Mouse (Mus musculus): Measurements from ENCODE around the gene Vsx2.
A peak's percentile ranks its signal among the peaks of the same experiment; 100 is the strongest.

The Vsx2 gene

DNA sequence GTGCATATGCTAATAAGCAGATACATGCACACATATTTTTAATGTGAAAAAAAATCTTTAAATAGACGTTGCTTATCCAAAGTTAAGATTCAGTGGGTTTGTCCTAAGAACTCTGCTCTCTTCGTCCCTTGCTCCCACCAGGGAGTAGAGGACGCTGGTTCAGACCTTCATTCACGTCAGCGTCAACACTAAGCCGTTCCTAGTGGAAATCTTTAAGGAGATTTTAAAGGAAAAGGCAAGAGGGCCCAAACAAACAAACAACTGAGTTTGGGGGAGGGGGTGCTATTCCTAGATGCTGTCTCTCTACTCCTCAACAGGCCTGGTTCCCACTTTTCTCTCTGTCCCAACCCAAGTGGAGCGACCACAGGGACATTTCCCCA is 2.8 kb downstream of the Vsx2 start:
- DNase-seq (ENCODE audit: low spot score in 2 of 2) = no peak

DNA sequence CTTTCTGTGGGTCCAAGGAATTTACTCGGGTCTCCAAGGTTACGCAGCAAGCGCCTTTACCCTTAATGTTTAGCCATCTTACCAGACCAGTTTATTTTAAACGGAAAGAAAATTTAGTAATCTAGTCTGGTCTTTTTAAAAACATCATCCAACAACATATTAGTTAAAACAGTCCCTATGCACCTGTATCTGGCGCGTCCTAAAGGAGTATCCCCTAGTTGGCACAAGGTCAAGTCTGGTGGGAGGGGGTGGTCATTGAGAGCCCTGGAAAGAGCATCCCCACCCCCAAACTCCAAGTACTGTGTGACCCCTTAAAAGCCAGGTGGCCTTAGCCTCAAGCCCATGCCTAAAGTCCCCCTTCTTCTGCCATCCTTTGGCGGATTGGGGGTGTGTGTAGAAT is 3.5 kb downstream of the Vsx2 start:
- no peak for DNase-seq (ENCODE audit: low spot score in 2 of 2)

- no peak for DNase-seq (ENCODE audit: low spot score in 2 of 2)
Observed at GRCm38 (mm10) chr12:84577768-84578439, 8.3 kb downstream of the Vsx2 start.

GRCm38 (mm10) chr12:84578440-84578770 is 8.8 kb downstream of the Vsx2 start:
- no peak for DNase-seq (ENCODE audit: low spot score in 2 of 2)

DNA sequence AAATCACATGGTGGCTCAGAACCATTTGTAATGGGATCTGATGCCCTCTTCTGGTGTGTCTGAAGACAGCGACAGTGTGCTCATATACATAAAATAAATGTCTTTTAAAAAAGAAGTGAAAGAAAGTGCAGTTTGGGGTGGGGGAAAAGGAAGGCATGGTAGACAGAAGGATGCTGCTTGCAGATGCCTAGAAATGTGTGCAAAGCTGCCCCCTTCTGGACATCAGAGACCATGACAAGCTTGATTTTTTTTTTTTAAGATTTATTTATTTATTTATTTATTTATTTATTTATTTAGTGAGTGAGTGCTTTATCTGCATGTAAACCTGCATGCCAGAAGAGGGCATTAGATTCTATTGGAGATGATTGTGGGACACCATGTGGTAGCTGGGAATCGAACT is 11.7 kb downstream of the Vsx2 start:
- DNase-seq (ENCODE audit: low spot score in 2 of 2) = no peak

DNA sequence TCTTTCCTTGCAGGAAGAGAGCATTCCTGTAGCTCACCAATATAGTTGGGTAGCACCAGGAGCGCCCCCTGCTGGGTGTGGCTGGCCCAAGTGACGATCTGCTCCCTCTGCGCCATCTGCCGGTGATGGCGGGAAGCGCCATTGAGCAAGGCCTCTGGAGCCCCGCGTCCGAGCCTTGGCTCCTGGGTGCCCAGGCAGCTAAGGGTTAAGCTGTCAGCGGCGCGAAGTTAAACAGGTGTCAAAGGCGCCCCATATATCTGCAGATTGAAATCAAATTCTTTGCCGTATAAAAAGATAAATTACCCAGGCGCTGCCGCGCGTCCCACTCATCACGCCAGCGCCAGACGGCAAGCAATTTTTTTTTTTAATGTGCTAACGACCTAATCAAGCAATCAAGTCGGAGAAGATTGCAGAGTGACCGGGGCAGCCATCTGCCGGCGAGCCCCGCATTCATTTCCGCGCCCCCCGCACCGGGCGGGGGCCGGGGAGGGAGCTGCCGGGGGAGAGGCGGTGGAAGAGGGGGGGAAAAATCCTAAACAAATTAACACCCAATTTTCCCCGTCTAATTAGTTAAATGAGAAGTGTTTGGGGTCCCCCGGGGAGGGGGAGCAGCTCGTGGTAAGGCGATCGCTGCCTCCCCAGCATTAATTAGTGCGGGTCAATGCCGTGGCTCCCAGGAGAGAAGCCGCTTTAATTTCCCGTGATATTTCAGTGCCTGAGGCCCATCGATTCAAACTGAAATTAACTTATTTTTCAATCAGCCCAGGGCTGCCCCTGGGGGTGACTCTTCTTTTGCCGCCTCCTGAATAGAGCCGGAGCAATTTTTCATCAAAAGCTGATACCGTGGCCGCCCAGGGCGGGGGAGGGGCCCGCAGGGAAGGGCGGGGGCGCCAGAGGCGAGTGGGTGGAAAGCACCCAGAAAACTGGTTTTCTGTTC is 20.5 kb downstream of the Vsx2 start:
- DNase-seq (ENCODE audit: low spot score in 2 of 2) = peak; percentile 74 to 83

- no peak for DNase-seq (ENCODE audit: low spot score in 2 of 2)
Observed at GRCm38 (mm10) chr12:84598324-84598723, 28.8 kb downstream of the Vsx2 start.

GRCm38 (mm10) chr12:84604001-84604400 is 34.4 kb downstream of the Vsx2 start:
- DNase-seq (ENCODE audit: low spot score in 2 of 2) = no peak

DNA sequence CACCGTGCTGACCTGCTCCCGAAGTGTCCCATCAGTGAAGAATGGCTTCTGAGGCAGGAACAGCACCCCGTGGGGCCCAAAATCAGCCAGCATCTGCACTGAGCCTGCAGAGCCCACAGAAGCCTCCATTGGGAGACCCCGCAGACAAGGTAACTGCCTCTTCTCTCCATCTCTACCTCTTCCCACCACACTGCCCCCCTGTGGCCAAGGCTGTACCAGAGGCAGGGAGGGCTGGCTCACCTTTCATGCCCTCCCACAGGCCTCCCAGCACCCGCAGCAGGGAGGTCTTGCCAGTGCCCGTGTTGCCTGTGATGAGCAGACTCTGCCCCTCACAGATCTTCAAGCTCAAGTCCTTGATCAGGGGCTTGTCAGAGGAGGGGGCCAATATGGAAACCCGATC is 36.3 kb downstream of the Vsx2 start:
- DNase-seq (ENCODE audit: low spot score in 2 of 2) = no peak

GRCm38 (mm10) chr12:84611718-84612117 is 42.2 kb downstream of the Vsx2 start:
- no peak for DNase-seq (ENCODE audit: low spot score in 2 of 2)

DNA sequence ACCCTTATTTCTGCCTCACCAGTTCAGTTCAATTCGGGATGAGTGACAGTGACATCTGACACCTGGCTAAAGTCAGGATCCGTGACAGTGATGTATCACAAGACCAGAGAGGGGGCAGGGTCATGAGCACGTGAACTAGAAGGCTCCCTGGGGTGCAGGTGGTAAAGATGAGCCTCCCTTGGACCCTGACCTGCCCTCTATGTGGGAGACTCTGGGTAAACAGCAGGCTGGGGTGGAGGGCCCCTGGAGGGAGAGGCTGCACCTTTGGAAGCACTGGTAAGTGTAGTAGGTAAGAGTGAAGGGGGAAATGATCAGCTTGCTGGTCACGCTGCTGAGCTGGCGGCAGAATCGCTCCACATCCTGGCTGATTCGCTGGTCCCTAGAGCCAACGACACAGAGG is 43.0 kb downstream of the Vsx2 start:
- no peak for DNase-seq (ENCODE audit: low spot score in 2 of 2)

DNA sequence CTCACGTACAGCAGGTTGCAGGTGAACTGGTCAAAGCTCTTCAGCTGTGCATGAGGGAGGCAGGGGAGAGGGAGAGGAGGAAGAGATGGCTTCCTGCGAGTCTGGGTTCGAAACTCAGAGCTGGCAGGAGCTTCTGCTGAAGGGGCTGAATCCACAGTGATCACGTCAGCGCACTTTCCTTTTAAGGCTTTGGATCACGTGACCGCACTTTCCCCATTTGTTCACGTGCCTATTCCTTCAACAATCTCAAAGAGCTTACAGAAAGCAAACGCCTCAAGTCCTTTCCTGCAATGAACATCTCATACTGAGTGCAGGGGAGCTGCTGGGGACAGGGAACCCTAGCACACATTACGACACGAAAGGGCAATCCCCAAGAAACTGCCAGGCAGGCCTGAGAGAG is 44.4 kb downstream of the Vsx2 start:
- DNase-seq (ENCODE audit: low spot score in 2 of 2) = no peak

DNA sequence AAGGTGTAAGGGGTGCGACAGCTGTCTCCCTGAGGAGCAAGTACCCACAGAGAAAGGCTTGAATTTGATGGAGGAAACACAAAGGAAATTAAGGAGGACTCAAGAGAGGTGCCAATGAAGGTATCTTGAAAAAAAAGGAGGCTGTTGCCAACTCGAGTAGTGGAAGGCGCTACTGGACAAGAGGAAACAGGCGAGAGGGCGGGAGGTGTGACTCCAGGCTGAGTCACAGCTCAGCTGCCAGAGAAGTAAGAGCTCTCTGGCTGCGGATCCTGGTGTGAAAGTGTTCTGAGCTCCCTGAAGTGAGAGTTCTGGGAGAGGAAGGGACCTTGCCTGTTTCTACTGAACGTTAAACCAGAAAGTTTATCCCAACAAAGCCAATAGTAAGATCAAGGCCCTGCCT is 45.0 kb downstream of the Vsx2 start:
- DNase-seq (ENCODE audit: low spot score in 2 of 2) = no peak

- DNase-seq (ENCODE audit: low spot score in 2 of 2) = peak; percentile 96
Observed at GRCm38 (mm10) chr12:84616977-84617630, 47.5 kb downstream of the Vsx2 start, which contains the start of gene Abcd4. Abcd4 (minus strand) TSS chr12:84617413.

DNA sequence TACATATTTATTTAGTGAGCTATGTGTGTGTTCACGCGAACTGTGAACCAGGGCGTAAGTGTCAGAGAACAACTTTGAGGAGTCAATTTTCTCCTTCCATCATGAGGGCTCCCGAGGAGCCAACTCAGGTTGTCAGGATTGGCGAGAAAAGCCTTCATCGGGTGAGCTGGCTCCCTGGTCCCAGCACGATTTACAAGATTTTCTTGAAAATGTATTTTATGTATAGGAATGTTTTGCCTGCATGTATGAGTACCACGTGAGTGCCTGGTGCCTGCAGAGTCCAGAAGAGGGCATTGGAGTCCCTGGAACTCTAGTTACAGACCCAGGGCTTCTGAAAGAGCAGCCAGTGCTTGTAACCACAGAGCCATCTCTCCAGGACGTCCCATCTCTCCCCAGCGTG is 48.1 kb downstream of the Vsx2 start:
- peak in 1 of 2 experiments; percentile 18 for DNase-seq (ENCODE audit: low spot score in 2 of 2)

GRCm38 (mm10) chr12:84620975-84621374 is 51.4 kb downstream of the Vsx2 start:
- no peak for DNase-seq (ENCODE audit: low spot score in 2 of 2)

DNA sequence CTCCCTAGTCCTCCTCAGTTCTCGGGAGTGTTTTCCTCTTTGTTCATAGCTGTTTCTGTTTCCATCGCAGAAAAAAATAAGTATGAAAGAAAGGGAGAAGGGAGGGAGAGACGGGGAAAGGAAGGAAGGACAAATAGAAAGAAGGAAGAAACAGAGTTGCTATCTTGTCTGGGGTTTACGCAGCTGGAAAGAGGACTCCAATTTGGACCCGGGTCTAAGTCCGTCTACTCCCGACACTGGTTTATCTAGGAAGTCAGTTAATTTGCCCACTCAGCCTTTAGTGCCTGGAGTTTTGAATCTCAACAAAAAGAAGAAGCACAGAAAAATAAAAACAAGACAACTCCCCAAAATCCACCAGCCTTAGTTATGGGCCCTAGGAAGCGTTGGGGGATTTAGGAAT is 55.0 kb downstream of the Vsx2 start:
- DNase-seq (ENCODE audit: low spot score in 2 of 2) = no peak

- no peak for DNase-seq (ENCODE audit: low spot score in 2 of 2)
Observed at GRCm38 (mm10) chr12:84625116-84625515, 55.6 kb downstream of the Vsx2 start.

DNA sequence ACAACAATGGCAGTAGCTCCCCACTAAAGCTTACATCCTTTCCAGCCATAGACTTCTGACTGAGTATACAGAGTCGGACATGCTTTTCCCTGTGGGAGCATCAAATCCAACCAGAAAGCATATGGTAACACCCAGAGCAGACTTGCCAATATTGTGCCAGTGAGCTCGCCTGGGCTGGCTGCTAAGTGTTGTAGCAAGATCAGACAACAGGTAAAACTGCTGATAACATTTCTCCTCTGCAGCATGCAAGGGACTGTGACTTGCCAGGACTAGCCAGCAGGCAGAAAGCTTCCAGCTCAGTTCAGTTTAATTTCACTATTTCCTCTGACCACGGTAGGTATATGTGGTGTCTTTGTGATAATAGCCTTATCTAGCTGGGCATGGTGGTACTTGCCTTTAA is 62.3 kb downstream of the Vsx2 start:
- DNase-seq (ENCODE audit: low spot score in 2 of 2) = no peak

- no peak for DNase-seq (ENCODE audit: low spot score in 2 of 2)
Observed at GRCm38 (mm10) chr12:84640253-84640652, 70.7 kb downstream of the Vsx2 start.

DNA sequence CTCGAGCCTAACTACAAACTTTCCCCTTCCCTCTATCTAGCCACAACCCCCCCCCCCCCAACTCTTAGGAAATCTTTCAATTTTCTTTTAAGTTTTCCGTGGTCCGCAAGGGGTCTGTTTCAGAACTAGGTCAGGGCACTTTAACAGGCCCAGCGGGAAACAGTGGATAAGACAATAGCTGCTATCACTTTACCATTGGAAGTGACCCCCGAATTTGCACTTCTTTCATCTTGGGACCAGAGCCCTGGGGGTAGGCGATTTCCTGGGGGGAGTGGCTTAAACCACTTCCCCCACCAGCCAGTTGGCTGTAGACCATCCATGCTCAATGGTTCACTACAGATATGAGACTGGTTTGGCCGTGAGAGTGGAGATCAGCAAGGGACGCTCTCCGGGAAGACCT is 71.1 kb downstream of the Vsx2 start, which contains the start of gene Vrtn:
Gene Vrtn, plus strand, starts transcription at position 366 of the 400 bp plus-strand sequence.
- no peak for DNase-seq (ENCODE audit: low spot score in 2 of 2)
